Mouse (Mus musculus) thymus, adult 2 months (tissue): ENCODE measurements around the gene Tmem63a.

ENCODE experiments used
- CTCF ChIP-seq: fragments of 200-500 bp; IDR thresholded peaks from 2 replicates; pipeline ENCODE4 v1.5.1; 2012; ENCODE audit warnings: mild to moderate bottlenecking, control low read depth, low read length, moderate library complexity, borderline replicate concordance; ENCODE audit not compliant: control insufficient read depth, poor library complexity, insufficient read depth; ENCODE audit errors: extremely low read depth
- POLR2A ChIP-seq: fragments of 200-500 bp; IDR thresholded peaks from 2 replicates; pipeline ENCODE4 v1.6.1; 2012; ENCODE audit warnings: mild to moderate bottlenecking, low read length, control low read depth, moderate library complexity; ENCODE audit not compliant: control insufficient read depth, poor library complexity, insufficient read depth; ENCODE audit errors: extremely low read depth

GRCm38 (mm10) chr1:180902915-180903314, 39.2 kb upstream of the Tmem63a start:
- TF ChIP-seq CTCF (no peak), POLR2A (no peak)
